Mouse (Mus musculus) heart, postnatal 25 days (tissue): ENCODE data around the gene Lbx1. TPM values are rescaled to one million over a fixed set of nuclear protein-coding genes. Genes with fewer than 3 reads are reported as not detected.

Experiments used
- DNase-seq: peaks from one replicate; pipeline ENCODE4 v3.0.0; 2022; ENCODE audit warnings: low spot score
- intact Hi-C: fragments of 180-260 bp; cut with DNase I; formaldehyde crosslinking; loops from one replicate; pipeline ENCODE4 v1.15.1; 2025
- total RNA-seq, 2 experiments: library from RNA; stranded (reverse); gene quantifications; 2 replicates each; pipeline ENCODE4 v1.2.3; 2021

Gene Lbx1
- total RNA-seq, result under 1 TPM in 1 of 2 experiments, not detected in 1; 0.29 TPM

DNA sequence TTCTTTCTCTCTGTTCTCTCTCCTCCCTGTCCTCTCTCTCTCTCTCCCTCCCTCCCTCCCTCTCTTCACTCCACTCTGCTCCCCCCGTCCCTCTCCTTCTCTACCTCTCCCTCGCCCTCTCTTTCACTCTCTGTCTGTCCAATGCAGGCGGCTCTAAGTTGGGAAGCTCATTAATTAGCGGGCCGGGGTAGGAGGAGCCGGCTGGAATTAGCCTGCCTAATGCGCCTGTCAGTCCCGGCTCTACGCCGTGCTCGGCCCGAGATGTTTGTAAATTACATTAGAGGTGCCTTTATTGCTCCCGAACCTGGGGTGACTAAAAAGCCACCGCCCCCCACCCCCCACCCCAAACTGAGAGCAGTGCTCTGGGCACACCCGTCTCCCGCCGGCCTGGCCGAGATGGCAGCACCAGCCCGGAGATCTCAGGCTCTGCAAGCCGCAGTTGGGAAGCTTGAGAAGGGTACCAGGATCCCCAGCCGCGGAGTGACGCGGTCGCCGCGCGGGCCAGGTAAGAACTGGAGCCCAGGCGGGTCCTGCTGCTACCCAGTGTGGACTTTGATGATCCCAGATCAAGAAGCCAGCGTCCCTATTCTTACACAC, at the start of gene Lbx1:
Gene Lbx1, minus strand, starts transcription at position 47 of the 597 bp plus-strand sequence.
- intact Hi-C loops, result no loop called here
- no peak for DNase-seq

DNA sequence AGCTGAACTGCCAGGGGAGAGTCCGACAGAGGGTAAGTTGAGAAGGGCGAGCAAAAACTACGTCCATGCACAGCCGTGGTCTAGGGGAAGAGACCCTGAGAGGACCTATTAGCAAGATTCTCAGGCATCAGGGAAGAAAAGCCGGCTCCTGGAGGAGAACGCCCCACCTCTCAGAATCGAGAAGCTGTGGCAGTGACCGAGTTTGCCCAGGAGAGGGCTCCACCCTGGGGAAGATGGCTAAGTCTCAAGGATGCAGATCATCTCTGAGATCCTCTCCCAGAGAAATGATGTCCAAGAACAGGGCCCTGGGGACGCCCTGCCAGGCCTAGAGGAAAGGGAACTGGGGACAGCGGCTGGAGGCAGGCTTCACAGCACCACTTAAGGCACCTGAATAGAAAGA, 47.7 kb upstream of the Lbx1 start:
- intact Hi-C loops, result loop anchor here (1.0 to 5.0 kb wide), 2 partner anchors 153 to 264 kb away; no protein-coding TSS in a partner anchor
- peak; percentile 16 for DNase-seq

DNA sequence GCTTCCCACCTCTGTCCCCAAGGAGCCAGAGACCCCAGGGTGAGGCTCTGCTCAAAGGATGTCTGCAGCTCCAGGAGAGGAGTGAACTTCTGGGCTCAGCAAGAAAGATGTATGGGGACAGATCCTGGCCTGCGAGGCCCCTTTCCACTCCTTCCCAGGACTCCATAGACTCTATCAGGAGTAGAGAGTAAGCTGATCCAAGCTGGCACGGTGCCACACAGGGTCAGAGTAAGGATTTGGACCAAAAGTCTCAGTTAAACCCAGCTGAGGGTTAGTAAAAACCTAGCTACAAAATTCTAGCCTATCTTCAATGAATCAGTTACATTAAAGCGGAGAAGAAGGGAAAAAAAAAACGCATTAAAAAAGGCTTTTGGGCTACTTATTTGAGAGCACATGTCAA, 40.6 kb upstream of the Lbx1 start:
- intact Hi-C loops, result no loop called here
- no peak for DNase-seq

DNA sequence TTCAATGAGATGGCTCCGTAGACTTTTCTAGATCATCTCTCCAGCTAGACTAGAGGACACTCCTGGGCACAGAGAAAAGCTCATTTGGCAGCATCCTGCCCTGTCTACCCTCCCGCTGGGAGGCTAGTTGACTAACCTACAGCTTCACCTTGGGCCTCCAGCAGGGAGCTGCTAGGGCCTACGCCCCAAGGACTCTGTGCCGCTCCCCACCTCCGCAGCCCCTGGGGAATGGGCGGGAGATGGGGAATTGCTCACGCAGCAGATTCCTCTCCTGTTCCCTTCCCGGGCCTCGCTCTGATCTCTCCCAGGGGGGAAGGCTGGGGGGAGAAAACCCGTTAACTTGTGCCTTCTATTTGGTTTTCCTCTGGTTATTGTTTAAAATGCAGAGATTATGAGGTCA, 36.4 kb upstream of the Lbx1 start:
- no peak for DNase-seq
- intact Hi-C loops, result no loop called here

DNA sequence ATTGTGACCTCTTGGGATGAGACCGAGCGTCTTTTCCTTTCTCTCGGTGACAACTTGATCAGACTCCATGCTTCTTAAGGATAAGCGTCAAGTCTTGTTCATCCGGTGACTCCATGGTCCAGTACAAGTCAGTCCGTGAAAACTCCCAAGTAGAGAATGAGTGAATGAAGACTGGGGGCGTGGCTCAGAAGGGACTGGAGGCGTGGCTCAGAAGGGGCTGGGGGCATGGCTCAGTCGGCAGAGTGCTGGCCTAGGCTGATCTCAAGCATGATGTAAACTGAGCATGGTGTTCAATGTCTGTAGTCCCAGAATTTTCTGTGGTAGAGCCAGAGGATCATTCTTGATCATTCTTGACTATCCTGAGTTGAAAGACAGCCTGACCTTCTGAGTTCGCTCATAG, 27.4 kb upstream of the Lbx1 start:
- intact Hi-C loops, result no loop called here
- no peak for DNase-seq

DNA sequence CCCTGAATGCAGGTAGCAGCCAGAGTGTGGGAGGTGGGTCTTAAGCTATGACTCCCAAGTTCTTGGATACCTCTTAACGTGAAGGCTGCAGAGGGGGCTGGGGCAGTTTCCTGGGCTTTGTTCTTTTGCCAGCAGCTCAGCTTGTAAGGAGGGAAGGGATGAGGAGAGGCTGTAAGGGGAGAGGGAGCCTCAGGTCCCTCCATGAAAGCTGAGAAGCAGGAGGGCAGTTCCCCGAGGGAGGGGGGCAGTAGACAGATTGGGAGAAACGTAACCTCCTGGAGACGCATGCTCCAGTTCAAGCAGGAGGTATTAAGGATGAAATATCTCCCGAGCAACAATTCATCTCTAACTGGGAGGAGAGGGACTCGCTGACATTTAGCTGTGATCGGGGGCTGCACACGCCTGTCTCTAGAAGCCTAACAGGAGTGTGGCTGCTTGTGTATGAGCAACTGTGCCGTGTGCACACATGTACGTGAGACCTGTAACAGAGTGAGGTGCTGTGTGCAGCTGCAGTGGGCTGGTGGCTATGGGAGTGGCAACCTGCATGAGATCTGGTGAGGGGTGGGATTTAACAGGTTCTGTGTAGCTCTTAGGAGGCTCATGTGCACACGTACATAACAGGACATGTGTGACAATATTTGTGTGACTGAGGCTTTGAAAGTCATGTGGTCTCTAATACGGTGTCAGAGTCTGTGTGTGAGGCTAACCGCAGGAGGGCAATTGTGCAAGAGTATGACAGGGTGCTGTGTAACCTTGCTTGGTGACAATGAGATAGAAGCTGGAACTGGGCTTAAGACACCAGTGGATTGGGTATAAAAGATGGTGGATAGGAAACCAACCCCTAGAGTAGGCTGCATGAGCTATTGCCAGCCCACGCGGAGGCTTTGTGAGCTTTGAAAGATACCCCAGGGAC, 22.1 kb upstream of the Lbx1 start:
- intact Hi-C loops, result no loop called here
- no peak for DNase-seq

DNA sequence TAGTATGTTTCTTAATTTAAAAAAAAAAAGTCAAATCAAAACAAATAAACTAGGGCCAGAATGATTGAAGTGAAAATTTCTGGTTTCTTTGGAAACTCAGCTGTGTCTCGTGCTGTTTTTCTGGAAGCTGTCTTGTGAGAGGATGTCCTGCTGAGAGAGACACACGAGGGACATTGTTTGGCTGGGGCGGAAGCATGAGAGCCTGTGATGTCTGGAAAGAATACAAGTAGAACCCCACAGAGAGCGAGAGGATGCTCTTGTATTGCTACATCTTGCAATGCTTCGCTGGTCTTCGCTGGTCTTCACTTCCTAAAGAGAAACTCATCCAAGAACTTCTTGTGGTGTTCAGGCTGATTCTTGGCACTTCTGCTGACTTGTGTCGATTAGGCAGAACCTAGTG, 19.2 kb upstream of the Lbx1 start:
- no peak for DNase-seq
- intact Hi-C loops, result no loop called here

DNA sequence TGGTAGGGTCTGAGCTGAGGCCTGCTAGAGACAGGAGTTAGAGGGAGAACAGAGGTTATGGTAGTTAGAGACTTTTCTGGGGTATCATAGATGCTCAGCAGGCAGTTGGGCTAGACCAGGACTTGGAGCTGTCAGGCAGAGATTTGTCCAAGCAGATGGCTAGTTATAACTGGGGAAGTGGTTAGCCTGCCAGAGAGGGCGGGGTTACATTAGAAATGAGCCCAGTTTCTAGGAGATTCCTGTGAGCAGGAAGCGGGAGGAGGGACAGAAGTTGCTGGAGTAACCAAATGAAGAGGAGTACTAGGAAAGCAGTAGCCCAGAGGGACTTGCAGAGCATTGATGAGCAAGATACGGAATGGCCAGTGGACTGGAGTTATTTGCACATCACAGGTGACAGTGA, 16.8 kb upstream of the Lbx1 start:
- no peak for DNase-seq
- intact Hi-C loops, result no loop called here

DNA sequence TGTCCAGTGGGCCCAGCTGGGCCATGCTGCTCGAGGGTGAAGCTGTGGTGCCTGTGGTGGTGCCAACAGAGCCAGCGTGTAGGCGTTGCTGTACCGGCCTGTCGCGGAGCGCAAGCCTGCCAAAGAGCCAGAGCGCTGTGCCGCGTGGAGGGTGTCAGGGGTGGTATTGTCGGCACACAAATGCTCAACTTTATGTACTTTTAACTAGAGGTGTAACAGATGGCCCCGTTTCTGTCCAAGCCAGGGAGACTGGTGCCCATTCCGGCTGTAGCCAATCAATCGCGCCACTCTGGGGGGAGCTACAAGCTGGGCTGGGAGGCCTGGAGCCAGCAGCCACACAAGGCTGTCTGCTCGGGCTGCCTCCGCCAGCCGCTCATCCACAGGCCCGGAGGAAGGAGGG, 13.1 kb upstream of the Lbx1 start:
- intact Hi-C loops, result no loop called here
- DNase-seq, result no peak

DNA sequence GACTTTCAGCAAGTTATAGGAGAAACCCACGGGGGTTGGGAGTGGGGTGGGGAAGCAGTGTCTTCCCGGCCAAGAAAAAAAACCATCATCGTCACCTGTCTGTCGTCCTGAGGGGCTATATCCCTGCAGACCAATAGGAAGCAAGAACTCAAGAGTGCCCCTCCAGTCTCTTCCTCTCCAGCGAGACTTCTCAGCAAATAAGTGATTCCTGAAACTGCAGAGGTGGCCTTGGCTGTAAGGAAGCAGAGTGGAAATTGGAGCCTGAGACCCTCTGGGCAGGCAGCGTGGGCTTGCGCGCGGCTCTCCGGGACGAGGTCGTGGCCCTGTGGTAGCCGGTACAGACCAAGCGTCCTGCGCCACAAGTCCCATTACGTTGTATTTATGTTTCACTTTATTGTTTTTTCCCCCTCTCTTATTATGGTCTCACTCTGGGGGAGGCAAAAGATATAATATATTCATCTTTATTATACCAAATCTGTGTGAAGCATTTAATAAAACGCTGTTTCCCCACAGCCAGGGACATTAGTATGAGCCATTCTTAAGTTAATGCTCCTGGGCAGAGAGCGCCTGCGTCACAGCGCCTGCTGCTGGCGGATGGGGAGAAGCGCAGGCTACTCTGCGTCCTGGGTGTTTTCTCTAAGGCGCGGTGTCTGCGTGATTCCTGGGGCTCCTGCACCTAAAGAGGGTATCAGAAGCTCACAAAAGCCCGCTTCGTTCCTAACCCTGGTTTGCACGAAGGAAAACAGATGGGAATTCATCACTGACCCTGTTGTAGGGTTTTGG, 8.5 kb upstream of the Lbx1 start:
- intact Hi-C loops, result loop anchor here (2.0 kb wide), 1 partner anchor 23 kb away; no protein-coding TSS in a partner anchor
- DNase-seq, result no peak

DNA sequence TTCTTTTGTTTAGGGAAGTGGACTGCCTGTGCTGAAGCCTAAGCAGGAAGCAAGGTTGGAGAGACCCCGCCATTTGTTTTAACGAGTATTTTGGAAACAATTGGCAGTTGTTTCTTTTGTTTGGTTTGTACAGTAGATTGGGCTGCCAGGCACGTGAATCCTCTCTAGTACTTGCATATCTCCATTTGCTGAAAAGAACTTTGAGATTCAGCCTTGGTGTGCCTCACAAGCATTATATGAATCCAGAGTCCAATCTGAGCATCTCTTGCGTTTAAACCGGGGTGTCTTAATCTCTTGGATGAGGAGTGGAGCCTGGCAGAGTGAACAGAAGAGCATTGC, 7.6 kb upstream of the Lbx1 start:
- intact Hi-C loops, result no loop called here
- no peak for DNase-seq

DNA sequence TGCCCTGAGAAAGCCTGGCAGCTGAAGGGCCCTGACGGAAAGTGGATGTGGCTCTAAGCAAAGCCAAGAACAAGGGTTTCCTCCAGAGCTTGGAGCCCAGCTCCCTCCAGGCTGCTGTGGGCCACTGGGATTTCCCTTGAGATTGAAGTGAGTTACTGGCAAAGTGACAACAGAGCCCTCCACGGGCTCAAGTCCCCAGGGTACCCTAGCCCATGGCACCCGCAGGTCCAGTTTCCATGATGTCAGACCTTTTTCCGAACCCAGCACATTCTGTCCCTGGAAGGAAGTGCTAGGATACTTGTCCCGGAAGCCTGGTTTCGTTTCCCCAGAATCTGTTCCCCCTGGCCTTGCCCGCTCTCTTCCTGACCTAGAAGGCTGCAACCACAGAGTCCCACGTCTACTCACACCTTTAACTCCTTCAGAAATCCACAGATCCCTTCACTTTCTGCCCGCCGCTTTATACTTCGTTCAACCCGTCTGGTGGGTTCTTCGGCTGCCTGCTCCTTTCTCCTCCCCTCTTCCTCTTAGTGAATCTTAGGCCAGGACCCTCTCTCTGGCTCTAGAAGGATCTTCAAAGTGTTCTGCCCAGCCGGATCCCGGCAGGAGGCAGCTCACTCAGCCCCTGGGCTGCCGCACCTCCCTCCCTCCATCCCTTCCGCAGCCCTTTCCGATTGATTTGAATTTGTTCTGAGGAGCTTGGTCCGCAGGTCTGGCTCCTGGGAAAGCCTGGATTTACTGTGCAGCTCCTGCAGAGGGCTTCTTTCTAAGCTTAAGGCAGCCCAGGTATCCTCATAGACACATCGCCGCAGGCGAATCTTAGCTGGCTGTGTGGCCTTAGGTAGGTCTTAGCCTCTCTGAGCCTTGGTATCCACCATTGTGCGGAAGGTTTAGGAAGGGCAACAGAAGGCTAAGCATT, 7.0 kb upstream of the Lbx1 start:
- intact Hi-C loops, result no loop called here
- DNase-seq, result no peak

DNA sequence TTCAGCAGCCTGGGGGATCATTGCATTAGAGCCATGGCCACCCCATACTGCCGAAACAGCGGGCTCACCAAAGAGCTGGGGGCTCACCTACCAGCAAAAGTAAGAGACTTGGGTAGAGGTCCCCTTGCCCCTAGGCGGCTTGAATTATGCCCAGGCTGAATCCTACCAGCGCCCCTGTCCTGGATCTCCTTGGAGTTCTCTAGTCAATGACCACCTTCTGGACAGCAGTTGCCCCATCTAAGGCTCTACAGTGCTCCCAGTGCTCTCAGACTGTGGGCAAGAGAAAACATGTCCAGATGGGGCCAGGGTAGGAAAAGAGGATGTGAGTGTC, 6.4 kb upstream of the Lbx1 start:
- intact Hi-C loops, result no loop called here

DNA sequence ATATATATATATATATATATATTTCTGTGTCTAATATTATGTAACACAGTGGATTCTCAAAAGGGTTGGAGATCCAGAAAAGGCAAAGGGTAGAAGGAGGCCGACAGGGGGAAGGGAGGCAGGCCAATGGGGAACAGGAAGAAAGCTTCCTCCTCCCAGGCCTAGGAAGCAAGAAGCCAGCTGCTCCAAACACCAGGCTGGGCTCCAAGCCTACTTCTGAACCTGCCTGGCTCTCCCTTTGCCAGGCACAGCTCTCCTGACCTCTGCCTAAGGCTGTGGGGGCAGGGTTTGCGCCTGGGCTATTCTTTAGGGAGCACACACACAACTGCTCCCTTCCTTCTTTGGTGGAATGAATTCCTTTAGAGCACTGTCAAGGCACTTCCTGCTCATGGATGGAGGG, 4.4 kb upstream of the Lbx1 start:
- intact Hi-C loops, result no loop called here
- no peak for DNase-seq

More for the DNA sequence above, 6.4 kb upstream of the Lbx1 start:
- no peak for DNase-seq

DNA sequence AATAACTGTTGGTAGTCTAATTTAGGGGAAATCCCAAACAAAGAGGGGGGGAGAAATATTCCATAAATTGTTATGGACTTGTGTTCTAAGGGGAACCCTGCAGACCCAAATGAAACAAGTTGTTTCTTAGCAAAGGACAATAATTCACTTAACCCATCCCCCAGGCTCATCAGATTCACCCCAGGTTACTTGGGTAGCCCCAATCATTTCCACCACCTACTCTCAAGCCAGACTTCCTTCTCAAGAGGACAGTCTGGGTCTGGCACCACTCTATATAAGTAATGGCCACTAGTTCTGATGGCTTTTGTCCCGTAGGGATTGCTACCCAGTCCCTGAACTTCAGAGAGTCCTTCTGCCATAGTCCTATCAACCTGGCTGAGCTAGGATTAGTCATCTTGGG, 3.6 kb upstream of the Lbx1 start:
- intact Hi-C loops, result no loop called here
- DNase-seq, result no peak

DNA sequence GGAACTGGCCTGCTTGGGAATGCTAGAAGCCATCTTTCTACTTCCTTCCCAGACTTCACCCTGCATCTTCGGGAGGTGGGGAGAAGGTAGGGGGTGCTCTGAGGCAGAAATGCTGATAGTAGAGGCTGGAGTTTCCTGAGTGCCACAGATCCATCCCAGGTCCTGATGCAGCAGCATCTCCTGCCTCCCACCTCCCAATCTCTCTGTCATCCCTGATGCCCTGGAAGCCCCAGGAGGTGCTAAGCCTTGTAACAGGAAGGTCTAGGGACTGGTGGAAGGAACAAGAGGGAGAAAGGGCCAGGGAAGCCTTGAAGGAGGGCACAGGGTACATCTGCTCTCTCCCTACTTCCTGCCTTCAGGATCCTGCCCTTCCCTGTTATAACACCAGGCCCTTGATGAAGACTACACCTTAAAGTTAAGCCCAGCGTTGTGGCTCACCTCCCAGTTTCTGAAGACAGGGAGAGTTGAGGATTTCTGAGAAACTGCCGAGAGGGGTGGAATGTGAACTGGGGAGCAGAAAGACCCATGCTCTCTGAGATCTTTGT, 2.1 kb upstream of the Lbx1 start:
- intact Hi-C loops, result no loop called here
- no peak for DNase-seq

DNA sequence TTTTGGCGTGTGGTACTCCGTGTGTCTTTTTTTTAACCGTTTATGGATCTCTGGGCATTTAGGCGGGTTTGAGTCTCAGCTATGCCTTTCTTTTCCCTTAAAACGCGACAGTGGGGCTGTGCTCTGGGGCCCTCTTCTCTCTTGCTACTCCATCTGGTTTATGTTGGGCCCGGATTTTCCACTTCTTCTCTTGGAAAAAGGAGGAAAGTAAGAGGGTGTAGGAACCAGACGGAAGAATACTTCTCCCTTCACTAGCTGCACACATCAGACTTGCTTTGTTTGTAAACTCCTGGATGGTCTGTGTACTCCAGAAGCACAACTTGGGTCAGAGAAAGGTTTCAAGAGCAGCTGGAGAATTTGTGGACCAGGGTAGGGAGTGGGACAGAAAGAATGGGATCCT, 1.5 kb upstream of the Lbx1 start:
- intact Hi-C loops, result no loop called here
- no peak for DNase-seq

DNA sequence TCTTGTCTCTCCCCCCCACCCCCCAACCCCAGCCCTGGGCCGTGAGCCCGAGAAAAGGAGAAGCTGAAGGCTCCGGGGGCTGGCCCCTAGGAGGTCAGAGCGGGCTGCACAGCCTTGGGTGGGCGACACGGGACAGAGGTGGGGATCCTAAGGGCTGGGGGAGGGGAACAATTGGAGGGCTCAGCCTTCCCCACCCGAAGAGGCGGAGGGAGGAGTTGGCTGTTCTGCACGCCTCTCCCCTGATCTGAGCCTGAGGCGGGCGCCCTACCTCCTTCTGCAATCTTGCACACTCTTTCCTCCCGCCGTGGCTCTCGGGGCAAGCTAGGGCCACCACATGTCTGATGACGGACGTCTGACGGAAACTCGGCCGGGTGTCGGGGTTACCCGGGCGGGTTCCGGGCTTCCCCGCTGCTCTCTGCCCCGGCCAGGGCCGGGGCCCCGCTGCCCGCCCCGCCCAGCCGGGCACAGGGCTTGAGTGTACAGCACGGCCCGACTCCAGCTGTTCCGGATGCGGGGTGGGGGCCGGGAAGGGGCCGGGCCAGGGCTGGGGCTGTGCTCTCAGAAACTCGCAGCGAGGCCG, 841 bp upstream of the Lbx1 start:
- intact Hi-C loops, result no loop called here
- DNase-seq, result no peak

DNA sequence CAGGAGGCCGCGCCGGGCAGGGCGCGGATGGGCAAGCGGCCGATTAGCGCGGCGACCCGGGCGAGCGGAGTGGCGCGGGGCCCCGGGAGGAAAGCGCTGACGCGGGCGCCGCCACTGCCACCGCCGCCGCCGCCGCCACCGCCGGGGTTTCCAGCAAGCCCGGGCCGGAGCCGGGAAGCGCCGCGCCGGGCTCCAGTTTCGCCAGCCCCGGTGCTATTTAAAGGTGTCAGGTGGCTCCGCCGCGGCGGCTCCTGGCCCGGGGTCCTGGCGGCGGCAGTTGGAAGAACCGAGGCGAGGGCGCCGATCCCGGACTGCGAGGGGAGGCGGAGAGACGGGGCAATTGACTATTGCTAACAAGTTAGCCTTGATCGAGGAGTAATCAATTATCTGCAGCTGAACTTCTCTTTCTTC, 276 bp downstream of the Lbx1 start:
- intact Hi-C loops, result no loop called here
- DNase-seq, result no peak
